Mouse (Mus musculus) T-helper 17 cell (primary cell): Measurements from ENCODE around the gene Marc2.

Experiments
- in situ Hi-C, 2 experiments: fragments of 300-600 bp; cut with MboI, MseI; formaldehyde crosslinking; loops; 1 replicate in 1 of 2; 2 replicates in 1 of 2; pipeline ENCODE4 v1.15.1; 2025; ENCODE audit warnings: high pct_unique_total_duplicates in 2 of 2

Marc2 gene

DNA sequence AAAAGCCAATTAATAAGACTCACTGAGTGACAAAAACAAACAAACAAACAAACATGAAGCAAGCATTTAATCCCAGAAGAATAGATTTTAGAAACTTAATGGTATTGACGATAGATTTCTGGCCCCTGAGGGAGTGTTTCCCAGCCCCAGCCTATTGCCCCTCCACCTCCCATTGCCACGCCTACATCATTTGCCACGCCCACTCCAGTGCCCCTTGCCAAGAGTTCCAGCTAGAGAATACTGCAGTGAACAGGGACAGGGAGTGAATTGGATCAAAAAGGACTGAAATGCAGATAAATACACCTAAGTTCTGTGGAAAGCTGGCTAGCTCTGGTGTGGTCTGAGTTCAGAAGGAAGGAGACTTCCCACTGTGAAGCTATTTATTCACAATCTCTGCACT lies 82.4 kb downstream of the Marc2 start:
- in situ Hi-C loops, result no loop called here
